Mouse (Mus musculus) liver, embryonic 16.5 days (tissue): ENCODE measurements around the gene Cd300ld2. TPM values are rescaled to one million over a fixed set of nuclear protein-coding genes. Genes with fewer than 3 reads are reported as not detected.
"Not testable (repeated sequence)": the region's sequence is repeated elsewhere in the genome, so short reads cannot be mapped to it uniquely, and the experiment has no call there.

Source experiments
- ATAC-seq: fragments of 200-750 bp; cut with Nextera tagmentation; 2 replicates; pipeline ENCODE4 v1.8.0; 2017; ENCODE audit warnings: low read depth, mild to moderate bottlenecking, moderate number of reproducible peaks, moderate library complexity
- H3K27ac ChIP-seq: fragments of 300-500 bp; sonication (generic); 2 replicates; pipeline ENCODE4 v1.5.1; 2014; ENCODE audit warnings: mild to moderate bottlenecking, low read length
- H3K27me3 ChIP-seq: fragments of 300-500 bp; sonication (generic); 2 replicates; pipeline ENCODE4 v1.6.1; 2014; ENCODE audit warnings: low read depth, low read length, mixed read lengths; ENCODE audit not compliant: control insufficient read depth, insufficient read depth
- H3K36me3 ChIP-seq: fragments of 300-500 bp; sonication (generic); 2 replicates; pipeline ENCODE4 v1.6.1; 2014; ENCODE audit warnings: mild to moderate bottlenecking; ENCODE audit not compliant: control insufficient read depth, insufficient read depth
- H3K4me1 ChIP-seq: fragments of 300-500 bp; sonication (generic); 2 replicates; pipeline ENCODE4 v1.6.1; 2014; ENCODE audit warnings: low read depth, low read length, mixed read lengths; ENCODE audit not compliant: control insufficient read depth
- H3K4me2 ChIP-seq: fragments of 300-500 bp; sonication (generic); 2 replicates; pipeline ENCODE4 v1.6.1; 2014; ENCODE audit warnings: low read depth, low read length, mixed read lengths
- H3K4me3 ChIP-seq: fragments of 300-500 bp; sonication (generic); 2 replicates; pipeline ENCODE4 v1.5.1; 2014; ENCODE audit warnings: low read depth, mild to moderate bottlenecking, low read length
- H3K9ac ChIP-seq: fragments of 300-500 bp; sonication (generic); 2 replicates; pipeline ENCODE4 v1.6.1; 2014; ENCODE audit warnings: low read depth, low read length
- H3K9me3 ChIP-seq: fragments of 300-500 bp; sonication (generic); replicated peaks from 2 replicates; pipeline ENCODE4 v1.6.1; 2016; ENCODE audit warnings: low read length; ENCODE audit not compliant: control insufficient read depth
- WGBS: fragments of 180-500 bp; shearing (Covaris S2); extraction: QIAGEN DNeasy Blood & Tissue Kit; methylation state at CpG from one replicate; pipeline ENCODE4 v1.1.7; 2014; ENCODE audit not compliant: insufficient replicate concordance; 5-methylcytosine and 5-hydroxymethylcytosine counted together
- polyA plus RNA-seq: library from polyadenylated mRNA; unstranded; fragments of >200 nt; fragmentation: Nextera tagmentation; extraction: Ambion mirVana; gene quantifications from 2 replicates; pipeline ENCODE4 v1.2.1, GENCODE M21; 2015

Gene Cd300ld2
- polyA plus RNA-seq, 1 experiment from 2014 or later = not detected

- WGBS = no CpG with 5 or more reads among the region's 6 CpGs
- not testable (repeated sequence) for H3K27me3 ChIP-seq, H3K9ac ChIP-seq, H3K4me2 ChIP-seq, H3K4me1 ChIP-seq, H3K4me3 ChIP-seq, H3K9me3 ChIP-seq, H3K27ac ChIP-seq, ATAC-seq, H3K36me3 ChIP-seq
Measured at GRCm38 (mm10) chr11:115037669-115038068, 21.7 kb upstream of the Cd300ld2 start, which contains the start of gene Cd300ld5. TSS of gene Cd300ld5 (minus strand) at chr11:115037769.

GRCm38 (mm10) chr11:115026912-115027311 is 10.9 kb upstream of the Cd300ld2 start, which contains the start of gene Cd300ld4:
TSS of gene Cd300ld4 (minus strand) at chr11:115027012.
- no CpG with 5 or more reads among the region's 6 CpGs for WGBS
- H3K4me1 ChIP-seq = not testable (repeated sequence)

GRCm38 (mm10) chr11:115004070-115004469 is 11.9 kb downstream of the Cd300ld2 start:
- Histone ChIP-seq H3K4me1 (no peaks in the 10 kb centered on the region), H3K27ac (peak overlapping the region; percentile 72), H3K36me3 (no peaks in the 10 kb centered on the region), H3K27me3 (no peaks in the 10 kb centered on the region), H3K4me2 (no peak overlapping the region), H3K9ac (no peak overlapping the region), H3K9me3 (no peaks in the 10 kb centered on the region), H3K4me3 (no peak overlapping the region)
- peak; percentile 54 for ATAC-seq
- WGBS = 22% methylated on average over 5 of the region's 5 CpGs

More at GRCm38 (mm10) chr11:115026912-115027311, 10.9 kb upstream of the Cd300ld2 start, which contains the start of gene Cd300ld4:
- H3K4me3 ChIP-seq, H3K4me2 ChIP-seq, H3K27me3 ChIP-seq, ATAC-seq, H3K9me3 ChIP-seq, H3K36me3 ChIP-seq, H3K9ac ChIP-seq, H3K27ac ChIP-seq: not testable (repeated sequence)

GRCm38 (mm10) chr11:115001474-115002040 is 14.4 kb downstream of the Cd300ld2 start, which contains the start of gene Cd300c2:
TSS of gene Cd300c2 (minus strand) at chr11:115001880.
- no peaks in the 10 kb centered on the region for H3K9me3 ChIP-seq
- H3K4me1 ChIP-seq = no peaks in the 10 kb centered on the region
- no peak within 1 kb of the TSS for H3K9ac ChIP-seq
- H3K27ac ChIP-seq = no peak within 1 kb of the TSS
- no peak for ATAC-seq
- WGBS = 28% methylated on average over 7 of the region's 7 CpGs
- H3K36me3 ChIP-seq = no peaks in the 10 kb centered on the region
- H3K4me2 ChIP-seq = no peak within 1 kb of the TSS
- H3K27me3 ChIP-seq = no peaks in the 10 kb centered on the region
- no peak within 1 kb of the TSS; the same call in 1 of the 2 replicates for H3K4me3 ChIP-seq

GRCm38 (mm10) chr11:114989793-114990192 is 26.2 kb downstream of the Cd300ld2 start, which contains the start of gene Cd300ld:
TSS of gene Cd300ld (minus strand) at chr11:114989922.
- no peak within 1 kb of the TSS for H3K27ac ChIP-seq
- no peaks in the 10 kb centered on the region for H3K9me3 ChIP-seq
- H3K36me3 ChIP-seq = no peaks in the 10 kb centered on the region
- 19% methylated on average over 4 of the region's 4 CpGs for WGBS
- no peaks in the 10 kb centered on the region for H3K4me1 ChIP-seq
- H3K9ac ChIP-seq = no peak within 1 kb of the TSS
- no peak within 1 kb of the TSS for H3K4me2 ChIP-seq
- no peaks in the 10 kb centered on the region for H3K27me3 ChIP-seq
- H3K4me3 ChIP-seq = no peak within 1 kb of the TSS
- ATAC-seq = no peak

- Histone ChIP-seq H3K36me3 (no peaks in the 10 kb centered on the region), H3K9me3 (no peaks in the 10 kb centered on the region), H3K4me3 (no peak overlapping the region), H3K27ac (no peak overlapping the region), H3K4me2 (no peak overlapping the region), H3K27me3 (no peaks in the 10 kb centered on the region), H3K9ac (no peak overlapping the region), H3K4me1 (no peaks in the 10 kb centered on the region)
- 52% methylated on average over 4 of the region's 4 CpGs for WGBS
- no peak for ATAC-seq
Measured at GRCm38 (mm10) chr11:114981866-114982265, 34.1 kb downstream of the Cd300ld2 start.

- WGBS = 74% methylated on average over 10 of the region's 10 CpGs
- ATAC-seq = no peak
- Histone ChIP-seq H3K27ac (no peak overlapping the region), H3K4me1 (no peaks in the 10 kb centered on the region), H3K4me2 (no peak overlapping the region), H3K4me3 (no peak overlapping the region), H3K9ac (no peak overlapping the region), H3K36me3 (no peaks in the 10 kb centered on the region), H3K9me3 (peaks cover 5% of the 10 kb centered on the region), H3K27me3 (no peaks in the 10 kb centered on the region)
Measured at GRCm38 (mm10) chr11:114972726-114973125, 43.3 kb downstream of the Cd300ld2 start.

- no peak within 1 kb of the TSS for H3K4me3 ChIP-seq
- WGBS = 53% methylated on average over 9 of the region's 9 CpGs
Measured at GRCm38 (mm10) chr11:114968752-114969207, 47.2 kb downstream of the Cd300ld2 start, which contains the start of gene Cd300c. TSS of gene Cd300c (minus strand) at chr11:114969157.

GRCm38 (mm10) chr11:114965182-114965828 is 50.7 kb downstream of the Cd300ld2 start:
- Histone ChIP-seq H3K27ac (no peak overlapping the region), H3K4me3 (no peak overlapping the region), H3K4me1 (no peaks in the 10 kb centered on the region), H3K9ac (no peak overlapping the region), H3K36me3 (no peaks in the 10 kb centered on the region), H3K9me3 (no peaks in the 10 kb centered on the region), H3K27me3 (no peaks in the 10 kb centered on the region), H3K4me2 (no peak overlapping the region)
- 11% methylated on average over 3 of the region's 3 CpGs for WGBS
- peak; percentile 59 for ATAC-seq

More at GRCm38 (mm10) chr11:114968752-114969207, 47.2 kb downstream of the Cd300ld2 start, which contains the start of gene Cd300c:
- ATAC-seq = peak; percentile 35
- H3K27me3 ChIP-seq = no peaks in the 10 kb centered on the region
- H3K9ac ChIP-seq = no peak within 1 kb of the TSS
- no peaks in the 10 kb centered on the region for H3K36me3 ChIP-seq
- H3K27ac ChIP-seq = 0 out of 2 replicates have a peak within 1 kb of the TSS, but pooled peaks have one; percentile 24
- H3K4me2 ChIP-seq = no peak within 1 kb of the TSS
- H3K9me3 ChIP-seq = peaks cover under 1% of the 10 kb centered on the region
- H3K4me1 ChIP-seq = no peaks in the 10 kb centered on the region
